Mouse (Mus musculus) left cerebral cortex, adult 18-20 months (tissue): Measurements from ENCODE around the gene AC141477.1. TPM values are rescaled to one million over a fixed set of nuclear protein-coding genes. Genes with fewer than 3 reads are reported as not detected.

Experiments
- DNase-seq, 2 experiments: peaks; one replicate each; pipeline ENCODE4 v3.0.0; 2021 to 2022; ENCODE audit warnings: low spot score in 2 of 2, mixed read lengths in 1 of 2
- long read RNA-seq, 2 experiments: library from polyadenylated mRNA; stranded (forward); transcript quantifications; one replicate each; pipeline ENCODE4 v2.0.0; 2021
- total RNA-seq, 2 experiments: library from RNA; stranded (reverse); gene quantifications; 2 replicates each; pipeline ENCODE4 v1.2.3; 2021

AC141477.1 gene
- total RNA-seq, result not detected
- long read RNA-seq, experiment 1, result 0 reads
- long read RNA-seq, experiment 2, result 0 reads

DNA sequence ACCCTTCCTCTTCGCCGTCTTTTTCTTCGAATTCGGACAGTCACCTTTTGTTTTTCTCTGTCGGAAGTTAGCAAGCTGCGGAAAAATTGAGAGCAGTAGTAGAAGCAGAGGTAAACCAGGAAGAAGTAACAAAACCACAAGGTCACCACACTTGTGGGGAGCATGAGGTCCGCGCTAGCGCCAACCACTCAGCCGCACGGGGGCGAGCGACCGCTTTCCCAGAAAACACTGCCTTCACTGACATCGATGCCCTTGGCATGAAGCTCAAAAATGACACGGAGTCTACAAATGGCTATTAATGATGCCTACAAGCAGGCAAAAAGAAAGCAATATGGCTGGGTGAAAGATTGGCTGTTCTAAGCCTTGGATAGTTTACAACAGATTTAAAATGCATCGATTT, at the start of gene AC141477.1:
AC141477.1 (minus strand) TSS at position 164 of the 400 bp plus-strand sequence.
- DNase-seq, result no peak

GRCm38 (mm10) chr10:76489205-76489604, 49.0 kb upstream of the AC141477.1 start:
- no peak for DNase-seq

- no peak for DNase-seq
These were observed 48.0 kb upstream of the AC141477.1 start for GRCm38 (mm10) chr10:76488265-76488664.

DNA sequence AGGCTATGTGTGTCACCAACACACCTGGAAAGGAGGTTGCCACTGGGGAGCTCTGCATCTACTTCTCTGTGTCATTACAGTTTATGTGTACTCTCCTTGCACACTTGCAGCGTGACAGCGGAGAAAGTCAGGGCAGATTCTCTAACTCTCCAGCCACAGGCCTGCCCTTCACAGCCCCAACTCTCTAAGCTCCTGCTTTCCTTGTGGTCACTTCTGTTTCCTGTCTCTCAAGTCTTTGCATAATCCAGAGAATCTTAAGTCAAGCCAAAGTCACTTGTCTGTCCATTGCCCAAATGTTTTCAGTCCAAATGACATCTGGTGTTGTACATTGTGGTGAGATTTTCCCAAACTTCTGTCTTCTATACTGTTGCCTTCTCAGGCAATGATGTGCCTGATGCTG, 46.1 kb upstream of the AC141477.1 start:
- no peak for DNase-seq

GRCm38 (mm10) chr10:76481480-76481879, 41.2 kb upstream of the AC141477.1 start:
- no peak for DNase-seq

DNA sequence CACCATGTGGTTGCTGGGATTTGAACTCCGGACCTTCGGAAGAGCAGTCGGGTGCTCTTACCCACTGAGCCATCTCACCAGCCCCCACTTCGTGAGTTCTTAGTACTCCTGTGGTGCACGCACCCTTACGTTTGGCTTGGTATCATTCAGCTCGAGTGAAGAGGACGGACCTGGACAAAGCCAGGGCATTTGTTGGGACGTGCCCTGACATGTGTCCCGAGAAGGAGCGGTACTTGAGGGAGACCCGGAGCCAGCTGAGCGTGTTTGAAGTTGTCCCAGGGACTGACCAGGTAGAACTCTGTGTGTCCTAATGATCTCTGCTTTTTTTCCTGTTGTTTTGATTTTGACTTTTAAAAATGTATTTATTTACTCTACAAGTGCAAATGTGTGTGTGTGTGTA, 40.6 kb upstream of the AC141477.1 start:
- DNase-seq, result no peak

DNA sequence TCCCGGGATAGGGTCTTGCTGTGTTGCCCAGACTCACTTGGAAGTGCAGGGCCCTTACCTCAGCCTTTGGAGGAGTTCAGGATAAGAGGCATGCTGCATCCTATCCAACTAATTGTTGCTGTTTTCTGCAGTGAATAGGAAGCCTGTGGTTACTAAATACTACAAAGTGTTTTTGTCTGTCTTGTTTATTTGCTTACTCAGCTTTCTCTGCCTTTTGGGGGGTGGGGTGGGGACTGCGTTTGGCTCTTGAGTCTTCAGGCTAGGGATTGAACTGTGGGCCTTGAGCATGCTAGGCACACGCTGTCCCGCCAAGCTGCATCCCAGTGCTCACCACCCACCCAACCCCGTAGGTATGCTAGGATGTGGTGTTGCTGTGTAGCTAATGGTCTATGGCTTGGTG, 33.5 kb upstream of the AC141477.1 start:
- no peak for DNase-seq

DNA sequence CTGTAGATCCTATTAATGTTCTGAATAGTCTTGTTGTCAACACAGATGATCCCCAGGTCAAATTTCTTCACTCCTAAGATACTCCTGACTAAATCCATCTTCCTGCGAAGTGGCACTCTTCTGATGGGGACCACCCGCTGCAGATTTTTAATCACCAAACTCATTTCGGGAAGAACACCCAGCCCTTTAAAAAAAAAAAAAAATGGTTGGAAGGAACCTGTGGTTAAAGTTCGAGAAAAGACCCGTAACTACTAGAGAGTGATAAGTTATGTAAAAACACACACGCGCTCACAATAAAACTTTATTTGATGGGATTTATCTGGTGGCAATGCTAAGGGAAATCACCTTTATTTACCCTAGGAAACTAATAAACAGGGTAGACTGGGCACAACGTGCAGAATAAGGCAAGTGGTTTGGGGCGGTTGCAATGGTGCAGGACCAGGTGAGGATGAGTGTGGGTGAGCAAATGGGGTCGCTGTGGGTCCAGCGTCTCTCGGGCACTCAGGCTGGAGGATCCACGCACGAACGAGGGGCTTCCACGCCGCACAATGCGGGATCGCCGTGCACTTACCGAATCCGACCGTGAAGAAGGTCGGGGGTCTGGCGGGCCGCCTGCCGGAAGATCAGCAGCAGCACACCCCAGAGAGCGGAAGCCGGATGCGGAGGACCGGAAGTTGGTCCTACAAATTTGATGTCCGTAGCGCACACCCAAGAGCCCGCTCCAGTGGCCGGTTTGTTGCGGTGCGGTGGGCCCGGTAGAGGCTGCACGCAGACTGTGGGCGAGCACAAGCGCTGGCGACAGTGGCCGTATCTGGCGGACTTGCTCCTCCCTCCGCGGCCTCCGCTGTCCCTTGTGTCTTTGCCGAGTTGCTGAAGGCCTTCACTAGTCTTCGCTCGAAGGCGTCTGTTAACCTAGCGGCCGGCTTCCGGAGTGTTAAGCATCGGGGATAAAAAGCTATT, 28.2 kb upstream of the AC141477.1 start, which contains the start of the genes Mcm3ap and Ybey:
Mcm3ap (plus strand) TSS at position 725 of the 960 bp plus-strand sequence.
Ybey (minus strand) TSS at position 912 of the 960 bp plus-strand sequence.
- DNase-seq, result peak; percentile 88 to 90

DNA sequence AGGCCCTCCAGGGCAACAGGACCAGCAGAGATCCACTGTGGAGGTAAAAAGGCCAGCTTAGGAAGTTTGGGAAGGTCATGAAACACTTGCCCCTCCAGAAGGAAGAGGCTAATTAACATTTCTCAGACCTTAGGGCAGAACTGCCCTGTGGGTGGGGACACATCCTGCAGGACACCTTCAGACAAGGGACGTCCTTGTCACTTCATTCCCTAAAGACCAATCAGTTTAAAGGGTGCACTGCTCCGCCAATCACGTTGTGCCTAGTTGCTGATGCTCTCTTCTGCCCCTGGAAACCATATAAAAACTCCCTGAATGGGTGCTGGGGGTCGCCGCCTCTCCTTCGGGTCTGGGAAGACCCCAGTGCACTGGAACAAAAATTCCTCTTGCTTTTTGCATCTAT, 22.5 kb upstream of the AC141477.1 start:
- DNase-seq, result no peak

DNA sequence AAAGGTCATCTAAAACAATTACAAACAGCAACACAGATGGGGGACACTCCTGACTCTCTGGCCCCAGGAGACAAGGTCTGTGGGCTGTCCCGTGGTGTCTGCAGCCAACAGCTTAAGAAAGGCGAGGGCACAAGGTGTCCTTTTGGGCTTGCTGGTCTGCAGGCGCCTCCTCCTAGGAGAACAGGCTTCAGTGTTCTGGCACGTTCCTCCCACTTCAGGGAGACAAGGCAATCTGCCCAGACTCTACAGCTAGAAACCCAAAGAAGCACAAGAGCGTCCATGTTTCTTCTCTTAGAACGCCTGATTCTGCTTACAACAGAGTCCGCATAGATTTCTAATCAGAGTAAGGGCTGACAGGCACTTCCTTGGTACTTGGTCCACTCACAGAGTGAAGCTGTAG, 22.1 kb upstream of the AC141477.1 start:
- peak; percentile 13 to 29 for DNase-seq

GRCm38 (mm10) chr10:76461255-76461654, 21.0 kb upstream of the AC141477.1 start:
- DNase-seq, result no peak

DNA sequence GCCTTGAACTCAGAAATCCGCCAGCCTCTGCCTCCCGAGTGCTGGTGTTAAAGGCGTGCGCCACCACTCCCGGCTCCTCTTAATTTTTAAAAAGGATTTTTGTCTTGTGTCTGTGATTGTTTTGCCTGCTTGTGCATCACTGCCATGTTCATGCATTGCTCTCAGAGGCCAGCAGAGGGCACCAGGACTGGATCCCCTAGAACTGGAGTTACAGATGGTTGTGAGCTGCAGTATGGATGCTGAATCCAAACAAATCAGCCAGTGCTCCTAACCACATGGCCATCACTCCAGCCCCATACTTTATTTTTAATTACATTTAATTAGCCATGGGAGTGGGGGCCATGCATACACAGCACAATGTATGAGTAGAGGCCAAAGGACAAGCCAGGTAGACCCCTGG, 15.0 kb upstream of the AC141477.1 start:
- DNase-seq, result peak; percentile 54 to 61

GRCm38 (mm10) chr10:76448851-76449250, 8.6 kb upstream of the AC141477.1 start, which contains the start of gene 2610028H24Rik:
Gene 2610028H24Rik, plus strand, starts transcription at chr10:76449081.
- no peak for DNase-seq

DNA sequence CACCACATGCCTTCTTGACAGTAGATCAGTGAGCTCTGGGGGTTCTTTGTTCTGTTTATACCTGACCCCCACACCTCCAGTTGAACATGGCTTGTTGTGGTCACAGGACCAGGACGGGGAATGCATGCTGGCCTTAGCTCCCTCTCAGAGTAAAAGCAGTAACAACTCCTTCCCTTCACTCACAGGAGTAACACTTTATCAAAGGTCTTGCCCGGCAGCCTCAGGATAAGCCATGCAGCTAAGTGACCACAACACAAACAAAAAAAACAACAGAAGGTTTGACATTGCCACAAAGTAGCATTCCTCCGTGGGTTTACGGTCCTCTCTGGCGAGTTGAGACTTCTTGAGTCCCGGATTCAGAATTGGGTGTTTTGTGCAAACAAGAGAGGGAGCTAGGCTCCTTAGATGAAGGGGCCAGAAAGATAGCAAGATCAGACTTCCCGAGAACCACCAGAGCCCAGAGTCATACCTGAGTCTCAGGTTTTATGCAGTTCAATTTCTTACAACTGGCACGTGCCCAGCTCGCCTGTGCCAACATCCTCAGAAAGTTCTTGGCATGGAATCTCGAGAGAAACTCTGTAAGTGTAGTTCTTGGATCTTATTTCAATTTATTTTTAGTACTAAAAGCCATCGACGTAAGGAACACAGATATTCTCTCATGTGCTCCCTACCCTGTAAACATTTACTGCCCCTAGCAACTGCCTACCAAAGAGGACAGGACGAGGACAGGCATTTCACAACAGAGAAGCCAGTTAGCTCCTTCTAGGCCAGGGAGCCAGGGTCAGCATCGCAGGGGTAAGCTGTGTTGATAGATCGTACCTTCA, 7.4 kb upstream of the AC141477.1 start:
- DNase-seq, result no peak

- no peak for DNase-seq
These were observed 5.9 kb upstream of the AC141477.1 start for GRCm38 (mm10) chr10:76445996-76446681.

DNA sequence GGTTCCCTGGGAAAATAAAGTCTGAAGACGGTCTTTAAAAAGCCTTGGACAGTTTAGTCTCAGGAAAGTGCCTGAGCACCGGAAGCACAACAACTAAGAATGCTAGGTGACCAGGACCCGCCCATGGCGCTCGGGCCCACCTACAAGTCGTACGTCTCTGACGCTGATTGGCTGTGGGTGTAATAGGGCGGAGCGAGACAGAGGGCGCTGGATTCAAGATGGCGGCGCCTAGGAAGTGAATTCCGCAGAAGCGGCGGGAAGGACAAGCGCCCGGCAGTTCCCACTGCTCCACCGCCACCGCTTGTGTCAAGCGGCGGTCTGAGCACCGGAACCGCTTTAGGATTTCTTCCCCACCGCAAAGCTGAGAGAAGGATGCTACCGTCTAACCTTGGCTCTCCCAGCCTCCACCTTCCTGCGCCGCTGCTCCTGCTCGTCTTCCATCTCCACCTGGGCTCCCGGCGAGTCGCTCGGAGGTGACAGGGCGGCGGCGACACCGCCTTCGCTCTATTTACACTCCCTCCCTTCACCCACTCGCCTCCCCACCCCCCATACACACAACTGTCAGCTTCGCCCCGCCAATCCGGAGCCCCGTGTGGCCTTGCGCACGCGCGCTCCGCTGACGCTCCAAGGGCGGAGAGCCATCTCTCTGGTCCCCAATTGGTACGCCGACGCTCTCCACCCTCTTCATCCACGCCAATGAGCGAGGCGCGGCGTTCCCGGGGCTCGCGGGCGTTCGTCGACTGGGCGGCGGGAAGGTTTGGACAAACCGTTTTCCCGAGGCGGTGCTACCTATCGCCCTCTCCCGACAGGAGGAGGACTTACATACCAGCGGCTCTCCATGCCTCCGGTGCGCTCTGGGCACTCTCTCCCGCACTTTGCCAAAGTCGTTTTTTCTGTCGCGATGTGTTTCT, 2.2 kb upstream of the AC141477.1 start, which contains the start of gene Pcnt:
Pcnt (minus strand) TSS at position 609 of the 911 bp plus-strand sequence.
- DNase-seq, result peak; percentile 95 to 97

DNA sequence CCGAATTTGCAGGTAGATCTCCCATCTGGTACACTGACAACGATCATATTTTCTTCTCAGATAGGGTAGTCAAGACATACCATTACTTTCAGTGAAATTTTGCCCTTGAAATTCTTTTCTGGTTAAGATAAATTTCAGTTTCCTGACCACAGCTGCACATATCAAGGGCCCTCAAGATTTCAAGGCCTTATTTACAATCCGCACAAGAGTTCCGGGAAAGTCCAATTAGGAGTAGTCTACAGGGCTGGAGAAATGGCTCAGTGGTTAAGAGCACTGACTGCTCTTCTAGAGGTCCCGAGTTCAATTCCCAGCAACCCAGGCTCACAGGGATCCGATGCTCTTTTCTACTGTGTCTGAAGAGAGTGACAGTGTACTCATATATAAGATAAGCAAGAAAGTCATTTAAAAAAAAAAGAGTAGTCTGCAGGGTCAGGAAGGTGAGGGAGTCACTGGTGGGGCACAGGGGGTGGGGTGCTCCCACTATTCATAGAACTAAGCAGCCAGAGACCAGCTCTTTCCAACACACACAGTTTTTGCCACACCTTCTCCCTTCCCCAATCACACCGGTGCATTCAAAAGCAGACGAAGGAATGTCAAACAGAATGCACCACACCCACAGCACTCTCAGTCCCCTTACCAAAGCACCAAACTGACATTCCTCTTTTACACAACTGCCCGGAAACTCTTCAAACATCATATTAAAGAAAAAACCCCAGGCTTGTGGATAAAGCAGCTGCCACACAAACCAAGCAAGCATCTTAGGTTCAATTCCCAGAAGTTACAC, 945 bp downstream of the AC141477.1 start:
- no peak for DNase-seq

- no peak for DNase-seq
These were observed 6.3 kb downstream of the AC141477.1 start for GRCm38 (mm10) chr10:76433925-76434324.

DNA sequence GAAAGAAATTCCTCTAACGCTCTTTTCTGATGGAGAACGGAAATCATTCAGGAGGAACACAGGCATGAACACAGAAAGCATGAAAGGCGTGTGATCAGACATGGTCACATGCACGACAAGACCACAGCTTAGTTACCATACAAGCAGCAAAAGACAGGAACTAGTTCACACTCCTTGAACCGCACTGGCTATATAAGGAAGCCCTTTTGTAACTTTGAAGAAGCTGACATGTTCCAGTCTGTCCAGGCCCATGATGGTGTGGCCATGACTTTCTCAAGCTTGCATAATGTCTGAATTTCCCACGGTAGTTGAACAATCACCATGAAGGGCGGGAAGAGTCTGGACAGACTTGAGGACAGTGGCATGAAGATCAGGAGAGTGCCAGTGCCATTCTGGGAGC, 14.6 kb downstream of the AC141477.1 start:
- DNase-seq, result no peak
